Mouse (Mus musculus) E14TG2a.4 (cell line): ENCODE data around the gene Tpm1.

Experiments
- CTCF ChIP-seq: conservative IDR thresholded peaks from 2 replicates; pipeline ENCODE4 v1.5.1; 2014; ENCODE audit warnings: low read length
- NANOG ChIP-seq: IDR thresholded peaks from 2 replicates; pipeline ENCODE4 v1.6.1; 2014; ENCODE audit warnings: borderline replicate concordance, low read length, mixed read lengths

DNA sequence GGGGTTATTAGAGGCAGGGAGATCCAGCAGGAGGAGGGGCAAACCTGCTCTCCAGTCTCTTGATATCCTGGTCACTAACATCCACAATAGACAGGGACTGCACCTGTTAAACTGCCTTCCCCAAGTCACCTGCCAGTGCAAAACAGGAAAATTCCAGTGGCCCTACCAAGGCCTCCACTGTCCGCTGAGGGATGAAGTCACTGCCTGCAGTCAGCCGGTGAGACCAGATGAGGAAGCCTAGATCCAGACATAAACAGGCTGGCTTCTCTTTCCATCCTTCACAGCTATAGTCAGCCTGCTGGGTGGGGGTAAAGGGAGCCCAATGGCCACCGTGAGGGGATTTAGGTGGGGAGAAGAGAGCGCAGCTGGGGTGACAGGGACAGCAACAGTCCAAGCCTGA, 45.5 kb downstream of the Tpm1 start:
- no peak for TF ChIP-seq CTCF
- TF ChIP-seq NANOG, result no peak
